8 mouse cellular contexts compared by ENCODE assay signal in genomic region chr7:34749753-34750152, GRCm38 (mm10).
A peak's percentile ranks its signal among the peaks of the same experiment; 100 is the strongest.
DNase-seq lines count a peak whose midpoint lies in the region; ATAC-seq and TF ChIP-seq lines count a peak whose summit lies in the region.

No protein-coding gene starts in this region.

- peak; percentile 39 for DNase-seq in gastrocnemius, postnatal 10 days
- DNase-seq in gastrocnemius, postnatal 25 days = no peak
- DNase-seq in thymus, adult 2 months = peak; percentile 33
- DNase-seq in thymus, adult 18-20 months = no peak
- peak; percentile 35 for DNase-seq in kidney, postnatal 0 days (ENCODE audit: low spot score)
- DNase-seq in thymus, postnatal 14 days = peak; percentile 60
- no peak for DNase-seq in urinary bladder, postnatal 25 days (ENCODE audit: low spot score)

- ATAC-seq in kidney, postnatal 0 days (replicated peaks; ENCODE audit: low FRiP score, low read depth) = no peak
- ATAC-seq in erythroblast, adult 5-6 weeks (replicated peaks; ENCODE audit: low FRiP score, poor library complexity, severe bottlenecking) = no peak

- H3K36me3 ChIP-seq in thymus, adult 2 months (ENCODE audit: control insufficient read depth, insufficient read depth, low read length) = no peaks in the 10 kb centered on the region
- H3K36me3 ChIP-seq in kidney, postnatal 0 days (ENCODE audit: insufficient read depth, low read length) = no peaks in the 10 kb centered on the region

- H3K4me3 ChIP-seq in thymus, adult 2 months (ENCODE audit: control insufficient read depth, insufficient read depth, low read length) = no peak overlapping the region
- H3K4me3 ChIP-seq in kidney, postnatal 0 days (replicated peaks; ENCODE audit: low read depth, low read length) = no peak overlapping the region

- no peaks in the 10 kb centered on the region for H3K27me3 ChIP-seq in thymus, adult 2 months (ENCODE audit: control insufficient read depth, insufficient read depth, low read length)
- H3K27me3 ChIP-seq in kidney, postnatal 0 days (ENCODE audit: insufficient read depth, low read length) = no peaks in the 10 kb centered on the region

- TF ChIP-seq POLR2A in thymus, adult 2 months (IDR thresholded peaks at IDR 0.05; ENCODE audit: control insufficient read depth, extremely low read depth, insufficient read depth, low read length, poor library complexity) = no peak

- 68% methylated on average over 3 of the region's 3 CpGs for WGBS in thymus, adult 2 months
- WGBS in kidney, postnatal 0 days = 61% methylated on average over 3 of the region's 3 CpGs

- no peaks in the 10 kb centered on the region for H3K4me1 ChIP-seq in thymus, adult 2 months (replicated peaks; ENCODE audit: control insufficient read depth, insufficient read depth, low read length)
- H3K4me1 ChIP-seq in kidney, postnatal 0 days (replicated peaks; ENCODE audit: insufficient read depth, low read length) = peaks cover 25% of the 10 kb centered on the region

- H3K9ac ChIP-seq in kidney, postnatal 0 days (ENCODE audit: low read depth, low read length) = no peak overlapping the region

- H3K9me3 ChIP-seq in kidney, postnatal 0 days (replicated peaks; ENCODE audit: low read length) = no peaks in the 10 kb centered on the region

- TF ChIP-seq CTCF in thymus, adult 2 months (IDR thresholded peaks at IDR 0.05; ENCODE audit: borderline replicate concordance, control insufficient read depth, extremely low read depth, insufficient read depth, low read length, poor library complexity) = no peak
- TF ChIP-seq CTCF in kidney, postnatal 0 days (IDR thresholded peaks at IDR 0.05; ENCODE audit: low read depth) = peak; percentile 73

- H3K27ac ChIP-seq in thymus, adult 2 months (ENCODE audit: control insufficient read depth, insufficient read depth, low read length) = no peak overlapping the region
- peak overlapping the region; percentile 68 for H3K27ac ChIP-seq in kidney, postnatal 0 days

- H3K4me2 ChIP-seq in kidney, postnatal 0 days (ENCODE audit: low read length) = no peak overlapping the region

Comparison
In these comparisons a context has a peak if more than half of its experiments do, and no peak if none do; other contexts are left out.
1. DNase-seq: peak in gastrocnemius, postnatal 10 days (single experiment), thymus, adult 2 months (single experiment), kidney, postnatal 0 days (single experiment) and thymus, postnatal 14 days (single experiment); none in gastrocnemius, postnatal 25 days (single experiment), thymus, adult 18-20 months (0 of 2) and urinary bladder, postnatal 25 days (single experiment).